Mouse (Mus musculus): Measurements from ENCODE around the gene Apba1. TPM values are rescaled to one million over a fixed set of nuclear protein-coding genes. Genes with fewer than 3 reads are reported as not detected.

Apba1 gene
- polyA plus RNA-seq, 1 experiment from 2014 or later: 0.40 TPM

GRCm38 (mm10) chr19:23866045-23866444 lies 107.4 kb downstream of the Apba1 start:
- whole genome bisulfite sequencing (ENCODE audit: insufficient replicate concordance): 80% methylated on average over 9 of the region's 9 CpGs
- H3K27ac ChIP-seq (ENCODE audit: low read depth, low read length): no peak overlapping the region
- H3K4me1 ChIP-seq (ENCODE audit: control insufficient read depth, insufficient read depth, low read length): no peaks in the 10 kb centered on the region
- no peaks in the 10 kb centered on the region for H3K36me3 ChIP-seq (ENCODE audit: control insufficient read depth, insufficient read depth, low read length)
- no peaks in the 10 kb centered on the region for H3K9me3 ChIP-seq (replicated peaks; ENCODE audit: control insufficient read depth, low read length)
- H3K4me3 ChIP-seq (ENCODE audit: low read depth, low read length): no peak overlapping the region
- H3K4me2 ChIP-seq: no peak overlapping the region
- H3K27me3 ChIP-seq (ENCODE audit: control insufficient read depth, insufficient read depth, low read length): no peaks in the 10 kb centered on the region
- H3K9ac ChIP-seq (ENCODE audit: low read depth, low read length): no peak overlapping the region
- no peak for ATAC-seq (replicated peaks; ENCODE audit: insufficient number of reproducible peaks, low FRiP score, low TSS enrichment)

DNA sequence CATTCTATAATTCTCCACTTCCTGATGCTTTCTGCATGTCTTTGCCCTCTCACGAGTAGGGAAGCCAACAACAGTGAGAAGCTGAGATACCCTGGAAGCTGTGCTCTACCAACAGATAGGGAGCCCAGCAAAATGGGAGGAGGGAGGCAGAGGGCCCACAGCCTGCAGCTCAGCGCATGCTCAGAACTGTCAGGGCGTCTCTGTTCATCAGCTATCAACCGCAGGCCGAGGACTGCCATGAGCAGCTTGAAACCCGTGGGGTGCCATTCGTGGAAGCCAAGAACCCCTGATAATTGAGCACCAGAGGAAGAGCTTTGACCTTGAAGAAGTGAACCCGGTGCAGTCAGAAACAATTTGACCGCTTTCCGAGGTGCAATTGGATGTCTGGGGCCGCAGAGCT lies 108.4 kb downstream of the Apba1 start:
- Histone ChIP-seq H3K27ac (ENCODE audit: low read depth, low read length) (no peak overlapping the region), H3K9ac (ENCODE audit: low read depth, low read length) (no peak overlapping the region), H3K36me3 (ENCODE audit: control insufficient read depth, insufficient read depth, low read length) (no peaks in the 10 kb centered on the region), H3K9me3 (replicated peaks; ENCODE audit: control insufficient read depth, low read length) (no peaks in the 10 kb centered on the region), H3K4me3 (ENCODE audit: low read depth, low read length) (no peak overlapping the region), H3K27me3 (ENCODE audit: control insufficient read depth, insufficient read depth, low read length) (no peaks in the 10 kb centered on the region), H3K4me1 (ENCODE audit: control insufficient read depth, insufficient read depth, low read length) (no peaks in the 10 kb centered on the region), H3K4me2 (no peak overlapping the region)
- no peak for ATAC-seq (replicated peaks; ENCODE audit: insufficient number of reproducible peaks, low FRiP score, low TSS enrichment)
- WGBS (ENCODE audit: insufficient replicate concordance): 58% methylated on average over 11 of the region's 11 CpGs

DNA sequence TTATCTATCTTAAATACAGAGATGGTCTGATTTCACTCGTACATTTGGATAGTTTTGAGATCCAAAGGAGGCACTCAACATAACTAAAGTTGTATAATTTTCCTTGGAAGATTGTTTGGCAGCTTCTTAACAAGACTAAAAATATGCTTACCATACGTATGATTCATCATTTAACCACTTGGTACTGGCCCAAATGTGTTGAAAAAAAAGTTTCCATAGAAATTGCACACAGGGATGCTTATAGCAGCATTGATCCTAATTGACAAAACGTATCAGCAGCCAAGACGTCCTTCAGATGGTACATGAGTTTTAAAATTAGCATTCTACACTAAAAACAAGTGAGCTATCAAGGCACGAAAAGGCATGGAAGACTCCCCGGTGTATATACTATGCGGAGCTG lies 108.9 kb downstream of the Apba1 start:
- WGBS (ENCODE audit: insufficient replicate concordance): 82% methylated on average over 7 of the region's 7 CpGs

DNA sequence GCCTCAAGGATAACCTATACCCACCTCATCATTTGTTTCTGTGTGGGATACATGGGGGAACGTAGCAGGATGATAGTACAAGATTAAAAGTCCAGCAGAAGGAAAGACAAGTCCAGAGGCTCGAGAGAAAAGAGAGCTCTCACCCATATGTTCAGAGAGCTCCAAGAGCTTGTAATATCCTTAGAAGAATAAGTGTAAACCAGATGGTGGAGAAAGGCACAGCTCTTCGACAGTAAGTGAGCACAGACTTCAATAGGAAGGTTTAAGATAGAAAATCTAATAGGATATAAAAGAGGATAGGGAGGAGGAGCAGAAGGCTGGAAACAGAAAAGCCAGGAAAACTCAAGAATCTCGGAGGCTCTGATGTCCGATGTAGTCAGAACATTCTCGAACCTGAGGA lies 115.8 kb downstream of the Apba1 start:
- Histone ChIP-seq H3K36me3 (ENCODE audit: control insufficient read depth, insufficient read depth, low read length) (no peaks in the 10 kb centered on the region), H3K27me3 (ENCODE audit: control insufficient read depth, insufficient read depth, low read length) (no peaks in the 10 kb centered on the region), H3K4me1 (ENCODE audit: control insufficient read depth, insufficient read depth, low read length) (no peaks in the 10 kb centered on the region), H3K9me3 (replicated peaks; ENCODE audit: control insufficient read depth, low read length) (no peaks in the 10 kb centered on the region), H3K4me3 (ENCODE audit: low read depth, low read length) (no peak overlapping the region), H3K4me2 (no peak overlapping the region), H3K9ac (ENCODE audit: low read depth, low read length) (no peak overlapping the region), H3K27ac (ENCODE audit: low read depth, low read length) (no peak overlapping the region)
- 75% methylated on average over 6 of the region's 6 CpGs for WGBS (ENCODE audit: insufficient replicate concordance)
- ATAC-seq (replicated peaks; ENCODE audit: insufficient number of reproducible peaks, low FRiP score, low TSS enrichment): no peak

More for the DNA sequence above, 108.9 kb downstream of the Apba1 start:
- H3K27ac ChIP-seq (ENCODE audit: low read depth, low read length): no peak overlapping the region
- no peaks in the 10 kb centered on the region for H3K27me3 ChIP-seq (ENCODE audit: control insufficient read depth, insufficient read depth, low read length)
- no peak for ATAC-seq (replicated peaks; ENCODE audit: insufficient number of reproducible peaks, low FRiP score, low TSS enrichment)
- no peaks in the 10 kb centered on the region for H3K9me3 ChIP-seq (replicated peaks; ENCODE audit: control insufficient read depth, low read length)
- no peaks in the 10 kb centered on the region for H3K4me1 ChIP-seq (ENCODE audit: control insufficient read depth, insufficient read depth, low read length)
- no peak overlapping the region for H3K9ac ChIP-seq (ENCODE audit: low read depth, low read length)
- no peak overlapping the region for H3K4me2 ChIP-seq
- H3K4me3 ChIP-seq (ENCODE audit: low read depth, low read length): no peak overlapping the region
- no peaks in the 10 kb centered on the region for H3K36me3 ChIP-seq (ENCODE audit: control insufficient read depth, insufficient read depth, low read length)

- Histone ChIP-seq H3K4me3 (ENCODE audit: low read depth, low read length) (no peak overlapping the region), H3K36me3 (ENCODE audit: control insufficient read depth, insufficient read depth, low read length) (no peaks in the 10 kb centered on the region), H3K4me2 (no peak overlapping the region), H3K9me3 (replicated peaks; ENCODE audit: control insufficient read depth, low read length) (no peaks in the 10 kb centered on the region), H3K27me3 (ENCODE audit: control insufficient read depth, insufficient read depth, low read length) (no peaks in the 10 kb centered on the region), H3K9ac (ENCODE audit: low read depth, low read length) (no peak overlapping the region), H3K4me1 (ENCODE audit: control insufficient read depth, insufficient read depth, low read length) (no peaks in the 10 kb centered on the region), H3K27ac (ENCODE audit: low read depth, low read length) (no peak overlapping the region)
- ATAC-seq (replicated peaks; ENCODE audit: insufficient number of reproducible peaks, low FRiP score, low TSS enrichment): no peak
- 81% methylated on average over 5 of the region's 5 CpGs for WGBS (ENCODE audit: insufficient replicate concordance)
Observed at GRCm38 (mm10) chr19:23875819-23876218, 117.1 kb downstream of the Apba1 start.

GRCm38 (mm10) chr19:23879862-23880261 lies 121.2 kb downstream of the Apba1 start:
- Histone ChIP-seq H3K4me1 (ENCODE audit: control insufficient read depth, insufficient read depth, low read length) (no peaks in the 10 kb centered on the region), H3K9me3 (replicated peaks; ENCODE audit: control insufficient read depth, low read length) (no peaks in the 10 kb centered on the region), H3K4me2 (no peak overlapping the region), H3K27me3 (ENCODE audit: control insufficient read depth, insufficient read depth, low read length) (no peaks in the 10 kb centered on the region), H3K27ac (ENCODE audit: low read depth, low read length) (0 out of 2 replicates have a peak overlapping the region, but pooled peaks have one; percentile 15), H3K36me3 (ENCODE audit: control insufficient read depth, insufficient read depth, low read length) (no peaks in the 10 kb centered on the region), H3K4me3 (ENCODE audit: low read depth, low read length) (no peak overlapping the region), H3K9ac (ENCODE audit: low read depth, low read length) (no peak overlapping the region)
- no peak for ATAC-seq (replicated peaks; ENCODE audit: insufficient number of reproducible peaks, low FRiP score, low TSS enrichment)
- WGBS (ENCODE audit: insufficient replicate concordance): 56% methylated on average over 7 of the region's 7 CpGs

DNA sequence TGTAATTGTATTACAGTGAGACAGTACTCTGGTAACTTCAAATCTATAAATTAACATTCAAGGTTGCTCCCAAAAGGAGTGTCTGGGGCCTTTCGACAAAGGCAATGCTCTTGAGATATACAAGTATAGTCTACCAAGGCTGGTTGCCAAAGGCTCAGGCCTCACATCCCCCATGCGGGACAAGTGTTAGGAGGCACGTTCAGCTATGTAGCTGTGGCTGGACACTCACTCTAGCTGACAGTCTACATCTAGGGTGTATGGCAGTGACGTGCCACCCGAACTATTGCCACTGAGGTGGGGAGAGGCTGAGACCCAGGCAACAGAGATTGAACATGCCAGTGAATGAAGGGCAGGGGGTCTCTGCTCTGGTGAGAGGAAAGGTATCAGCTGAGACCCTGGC lies 127.5 kb downstream of the Apba1 start:
- Histone ChIP-seq H3K27ac (ENCODE audit: low read depth, low read length) (no peak overlapping the region), H3K4me3 (ENCODE audit: low read depth, low read length) (no peak overlapping the region), H3K9me3 (replicated peaks; ENCODE audit: control insufficient read depth, low read length) (no peaks in the 10 kb centered on the region), H3K4me2 (no peak overlapping the region), H3K36me3 (ENCODE audit: control insufficient read depth, insufficient read depth, low read length) (no peaks in the 10 kb centered on the region), H3K27me3 (ENCODE audit: control insufficient read depth, insufficient read depth, low read length) (peaks cover under 1% of the 10 kb centered on the region; the same call in 1 of the 2 replicates), H3K4me1 (ENCODE audit: control insufficient read depth, insufficient read depth, low read length) (no peaks in the 10 kb centered on the region), H3K9ac (ENCODE audit: low read depth, low read length) (no peak overlapping the region)
- ATAC-seq (replicated peaks; ENCODE audit: insufficient number of reproducible peaks, low FRiP score, low TSS enrichment): no peak
- 66% methylated on average over 5 of the region's 5 CpGs for WGBS (ENCODE audit: insufficient replicate concordance)

DNA sequence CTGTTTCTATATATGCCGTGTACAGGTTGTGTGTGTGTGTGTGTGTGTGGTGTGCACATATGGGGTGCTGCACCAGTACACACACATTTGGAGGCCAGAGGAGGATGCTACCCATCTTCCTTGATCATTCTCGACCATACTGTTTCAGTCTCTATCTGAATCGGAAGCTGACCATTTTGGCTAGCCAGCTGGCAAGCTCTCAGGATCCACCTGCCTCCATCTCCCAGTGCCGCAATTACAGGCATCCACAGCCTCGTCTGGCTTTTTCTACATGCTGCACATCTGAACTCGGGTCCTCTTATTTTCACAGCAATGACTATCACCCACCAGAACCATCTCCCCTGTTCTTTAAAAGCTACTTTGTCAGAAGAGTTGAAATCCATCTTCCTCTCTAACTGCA lies 132.7 kb downstream of the Apba1 start:
- Histone ChIP-seq H3K4me3 (ENCODE audit: low read depth, low read length) (no peak overlapping the region), H3K4me1 (ENCODE audit: control insufficient read depth, insufficient read depth, low read length) (peaks cover 5% of the 10 kb centered on the region; the same call in 1 of the 2 replicates), H3K27ac (ENCODE audit: low read depth, low read length) (no peak overlapping the region), H3K36me3 (ENCODE audit: control insufficient read depth, insufficient read depth, low read length) (no peaks in the 10 kb centered on the region), H3K9ac (ENCODE audit: low read depth, low read length) (no peak overlapping the region), H3K4me2 (no peak overlapping the region), H3K27me3 (ENCODE audit: control insufficient read depth, insufficient read depth, low read length) (peaks cover 26% of the 10 kb centered on the region), H3K9me3 (replicated peaks; ENCODE audit: control insufficient read depth, low read length) (no peaks in the 10 kb centered on the region)
- WGBS (ENCODE audit: insufficient replicate concordance): 87% methylated on average over 6 of the region's 6 CpGs
- ATAC-seq (replicated peaks; ENCODE audit: insufficient number of reproducible peaks, low FRiP score, low TSS enrichment): no peak

- H3K36me3 ChIP-seq (ENCODE audit: control insufficient read depth, insufficient read depth, low read length): no peaks in the 10 kb centered on the region
- H3K4me3 ChIP-seq (ENCODE audit: low read depth, low read length): peak overlapping the region; percentile 46
- peaks cover 26% of the 10 kb centered on the region for H3K27me3 ChIP-seq (ENCODE audit: control insufficient read depth, insufficient read depth, low read length)
- peak overlapping the region; percentile 66 for H3K4me2 ChIP-seq
- WGBS (ENCODE audit: insufficient replicate concordance): 23% methylated on average over 37 of the region's 37 CpGs
- H3K27ac ChIP-seq (ENCODE audit: low read depth, low read length): no peak overlapping the region
- H3K9me3 ChIP-seq (replicated peaks; ENCODE audit: control insufficient read depth, low read length): no peaks in the 10 kb centered on the region
- ATAC-seq (replicated peaks; ENCODE audit: insufficient number of reproducible peaks, low FRiP score, low TSS enrichment): no peak
- H3K9ac ChIP-seq (ENCODE audit: low read depth, low read length): peak overlapping the region; percentile 54
- peaks cover 5% of the 10 kb centered on the region; the same call in 1 of the 2 replicates for H3K4me1 ChIP-seq (ENCODE audit: control insufficient read depth, insufficient read depth, low read length)
Observed at GRCm38 (mm10) chr19:23892633-23893032, 133.9 kb downstream of the Apba1 start.

Data from heart, embryonic 11.5 days (tissue).